Mouse (Mus musculus): ENCODE results near the gene Sarm1. TPM values are rescaled to one million over a fixed set of nuclear protein-coding genes. Genes with fewer than 3 reads are reported as not detected.

Sarm1 gene
- polyA plus RNA-seq, 1 experiment from 2014 or later: 1.8 TPM

GRCm38 (mm10) chr11:78528714-78529113 is 31.2 kb upstream of the Sarm1 start:
- Histone ChIP-seq H3K9ac (no peak overlapping the region), H3K4me2 (no peak overlapping the region), H3K27ac (peak overlapping the region; percentile 84), H3K4me1 (peaks cover 36% of the 10 kb centered on the region), H3K9me3 (replicated peaks) (no peaks in the 10 kb centered on the region), H3K4me3 (replicated peaks) (no peak overlapping the region), H3K27me3 (no peaks in the 10 kb centered on the region), H3K36me3 (peaks cover 67% of the 10 kb centered on the region)
- 38% methylated on average over 9 of the region's 9 CpGs for WGBS
- ATAC-seq (replicated peaks; ENCODE audit: low FRiP score): peak; percentile 68

DNA sequence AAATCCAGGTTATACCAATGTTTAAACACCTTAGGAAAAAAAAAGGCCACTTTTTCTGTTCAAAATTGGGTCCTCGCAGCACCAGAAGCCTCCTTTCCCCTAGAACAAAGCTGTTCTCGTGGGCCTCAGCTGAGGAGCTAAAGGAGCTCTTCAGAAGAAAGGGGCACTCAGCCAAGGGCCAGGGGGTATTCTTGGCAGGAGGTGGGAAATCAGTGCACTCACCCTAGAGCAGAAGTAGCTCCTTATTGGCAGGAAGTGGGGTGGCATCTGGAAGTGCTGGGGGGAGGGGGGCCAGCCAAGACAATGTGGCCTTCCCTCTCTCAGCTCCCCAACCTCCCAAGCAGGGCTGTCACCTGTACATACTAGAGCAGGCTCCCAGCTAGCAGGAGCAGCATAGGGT is 27.3 kb upstream of the Sarm1 start:
- no peaks in the 10 kb centered on the region for H3K27me3 ChIP-seq
- H3K4me2 ChIP-seq: no peak overlapping the region
- peaks cover 21% of the 10 kb centered on the region for H3K4me1 ChIP-seq
- H3K4me3 ChIP-seq (replicated peaks): no peak overlapping the region
- H3K36me3 ChIP-seq: peaks cover 98% of the 10 kb centered on the region
- 84% methylated on average over 2 of the region's 2 CpGs for WGBS
- H3K9me3 ChIP-seq (replicated peaks): no peaks in the 10 kb centered on the region
- no peak for ATAC-seq (replicated peaks; ENCODE audit: low FRiP score)
- no peak overlapping the region; the same call in 1 of the 2 replicates for H3K27ac ChIP-seq
- H3K9ac ChIP-seq: no peak overlapping the region

DNA sequence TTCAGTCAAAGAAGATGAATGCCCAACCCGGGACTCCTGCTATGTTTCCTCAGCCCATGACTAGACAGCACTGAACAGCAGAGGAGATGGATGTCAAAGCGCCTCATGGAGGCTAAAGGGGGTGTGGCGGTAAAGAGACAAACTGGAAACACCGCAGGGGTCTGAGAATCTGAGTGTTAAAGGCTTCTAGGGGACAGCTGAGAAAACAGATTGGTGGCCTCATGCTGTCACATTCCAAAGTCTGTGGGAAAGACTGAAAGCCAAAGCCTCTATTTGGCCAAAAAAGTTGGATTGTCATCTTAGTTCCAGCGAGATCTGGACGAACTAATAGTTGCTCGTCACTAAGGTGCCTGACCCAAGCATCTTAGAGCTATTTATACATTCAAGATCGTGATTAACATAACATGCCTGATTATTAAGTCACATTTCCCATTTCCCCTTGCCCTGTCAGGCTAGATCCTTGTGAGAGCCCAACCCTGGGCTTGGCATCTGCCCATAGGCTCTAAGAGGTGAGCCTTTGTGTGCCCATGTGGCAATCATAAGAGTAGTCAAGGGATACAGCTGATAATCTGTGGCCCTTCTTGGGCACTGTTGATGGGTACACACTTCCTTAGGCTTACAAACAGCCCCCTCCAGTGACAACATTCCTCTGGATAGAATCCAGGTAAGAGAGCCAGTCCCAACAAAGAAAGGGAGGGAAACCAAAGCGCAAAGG is 25.8 kb upstream of the Sarm1 start:
- WGBS: 85% methylated on average over 9 of the region's 9 CpGs
- H3K27me3 ChIP-seq: no peaks in the 10 kb centered on the region
- H3K4me2 ChIP-seq: no peak overlapping the region

GRCm38 (mm10) chr11:78522481-78522997 is 25.0 kb upstream of the Sarm1 start:
- WGBS: 100% methylated on average over 1 of the region's 1 CpGs
- H3K27me3 ChIP-seq: no peaks in the 10 kb centered on the region
- no peak overlapping the region for H3K4me3 ChIP-seq (replicated peaks)
- peaks cover under 1% of the 10 kb centered on the region; the same call in 1 of the 2 replicates for H3K4me1 ChIP-seq
- H3K27ac ChIP-seq: no peak overlapping the region
- H3K9ac ChIP-seq: no peak overlapping the region
- H3K4me2 ChIP-seq: no peak overlapping the region
- no peak for ATAC-seq (replicated peaks; ENCODE audit: low FRiP score)
- H3K36me3 ChIP-seq: peaks cover 100% of the 10 kb centered on the region
- no peaks in the 10 kb centered on the region for H3K9me3 ChIP-seq (replicated peaks)

More for the DNA sequence above, 25.8 kb upstream of the Sarm1 start:
- Histone ChIP-seq H3K4me3 (replicated peaks) (no peak overlapping the region), H3K27ac (no peak overlapping the region), H3K36me3 (peaks cover 100% of the 10 kb centered on the region), H3K9ac (no peak overlapping the region), H3K4me1 (peaks cover 9% of the 10 kb centered on the region), H3K9me3 (replicated peaks) (no peaks in the 10 kb centered on the region)
- no peak for ATAC-seq (replicated peaks; ENCODE audit: low FRiP score)

DNA sequence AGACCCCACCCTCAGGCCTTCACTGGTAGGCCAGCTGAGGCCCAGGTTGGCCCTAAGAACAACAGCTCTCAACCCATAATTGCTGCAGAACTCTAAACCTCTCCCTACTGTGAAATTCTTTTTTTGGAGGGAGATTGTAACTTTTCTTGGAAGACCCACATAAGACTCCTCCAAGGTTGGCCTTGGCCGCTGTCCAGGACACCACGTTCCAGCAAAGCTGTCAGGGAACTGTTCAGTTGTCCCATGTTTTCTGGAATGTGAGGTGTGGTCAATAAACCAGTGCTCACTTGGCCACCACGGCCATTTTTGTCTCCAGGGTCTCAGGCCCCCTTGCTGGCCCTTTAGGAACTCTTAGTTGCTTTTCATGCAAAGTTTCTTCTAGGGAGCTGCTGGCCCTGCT is 24.3 kb upstream of the Sarm1 start:
- Histone ChIP-seq H3K36me3 (peaks cover 97% of the 10 kb centered on the region), H3K27ac (no peak overlapping the region), H3K4me2 (no peak overlapping the region), H3K9ac (no peak overlapping the region), H3K4me1 (no peaks in the 10 kb centered on the region), H3K9me3 (replicated peaks) (no peaks in the 10 kb centered on the region), H3K4me3 (replicated peaks) (no peak overlapping the region), H3K27me3 (no peaks in the 10 kb centered on the region)
- WGBS: 89% methylated on average over 3 of the region's 3 CpGs
- ATAC-seq (replicated peaks; ENCODE audit: low FRiP score): no peak

GRCm38 (mm10) chr11:78518931-78519330 is 21.4 kb upstream of the Sarm1 start:
- Histone ChIP-seq H3K9ac (no peak overlapping the region), H3K27ac (no peak overlapping the region), H3K36me3 (peaks cover 97% of the 10 kb centered on the region), H3K4me1 (no peaks in the 10 kb centered on the region), H3K4me3 (replicated peaks) (no peak overlapping the region), H3K4me2 (no peak overlapping the region), H3K9me3 (replicated peaks) (no peaks in the 10 kb centered on the region), H3K27me3 (no peaks in the 10 kb centered on the region)
- WGBS: 91% methylated on average over 10 of the region's 10 CpGs
- ATAC-seq (replicated peaks; ENCODE audit: low FRiP score): no peak

DNA sequence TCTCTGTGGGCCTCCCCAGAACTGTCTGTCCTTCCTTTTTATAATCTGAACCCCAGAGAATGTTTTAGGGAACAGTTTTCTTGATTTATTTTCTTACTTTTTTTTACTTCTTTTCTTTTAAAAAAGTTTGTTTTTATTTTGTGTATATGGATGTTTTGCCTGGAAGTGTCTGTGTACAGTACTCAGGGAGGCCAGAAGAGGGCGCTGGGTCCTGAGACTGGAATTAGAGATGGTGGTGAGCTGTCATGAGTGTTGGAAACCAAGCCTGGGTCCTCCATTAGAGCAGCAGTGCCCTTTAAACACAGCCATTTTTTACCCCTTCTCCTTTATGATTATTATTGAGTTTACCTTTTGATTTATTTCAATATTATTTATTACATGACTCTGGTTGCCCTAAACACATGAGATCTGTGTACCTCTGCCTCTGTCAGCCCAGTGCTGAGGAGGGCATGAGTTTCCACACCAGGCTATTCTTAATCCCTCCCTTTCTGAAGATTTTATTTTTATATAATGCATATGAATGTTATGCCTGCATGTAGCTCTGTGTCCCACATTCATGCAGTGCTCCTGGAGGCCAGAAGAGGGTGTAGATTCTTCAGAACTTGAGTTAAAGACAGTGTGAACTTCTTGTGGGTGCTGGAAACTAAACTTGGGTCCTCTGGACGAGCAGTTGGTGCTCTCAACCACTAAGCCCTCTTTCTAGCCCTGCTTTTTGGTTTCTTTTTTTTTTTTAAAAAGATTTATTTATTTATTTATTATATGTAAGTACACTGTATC is 18.2 kb upstream of the Sarm1 start:
- Histone ChIP-seq H3K4me1 (peaks cover 19% of the 10 kb centered on the region), H3K27ac (no peak overlapping the region), H3K4me2 (no peak overlapping the region), H3K4me3 (replicated peaks) (no peak overlapping the region), H3K9ac (no peak overlapping the region), H3K27me3 (no peaks in the 10 kb centered on the region), H3K9me3 (replicated peaks) (no peaks in the 10 kb centered on the region), H3K36me3 (peaks cover 67% of the 10 kb centered on the region)
- ATAC-seq (replicated peaks; ENCODE audit: low FRiP score): no peak
- WGBS: 84% methylated on average over 2 of the region's 2 CpGs

GRCm38 (mm10) chr11:78513106-78513790 is 15.7 kb upstream of the Sarm1 start:
- peak overlapping the region; percentile 87 for H3K4me2 ChIP-seq
- no peak overlapping the region for H3K27ac ChIP-seq
- no peaks in the 10 kb centered on the region for H3K27me3 ChIP-seq
- peak overlapping the region; percentile 82 for H3K4me3 ChIP-seq (replicated peaks)
- no peak for ATAC-seq (replicated peaks; ENCODE audit: low FRiP score)
- 77% methylated on average over 3 of the region's 3 CpGs for WGBS
- H3K9ac ChIP-seq: peak overlapping the region; percentile 93
- H3K9me3 ChIP-seq (replicated peaks): no peaks in the 10 kb centered on the region
- peaks cover 62% of the 10 kb centered on the region for H3K36me3 ChIP-seq
- H3K4me1 ChIP-seq: peaks cover 19% of the 10 kb centered on the region

DNA sequence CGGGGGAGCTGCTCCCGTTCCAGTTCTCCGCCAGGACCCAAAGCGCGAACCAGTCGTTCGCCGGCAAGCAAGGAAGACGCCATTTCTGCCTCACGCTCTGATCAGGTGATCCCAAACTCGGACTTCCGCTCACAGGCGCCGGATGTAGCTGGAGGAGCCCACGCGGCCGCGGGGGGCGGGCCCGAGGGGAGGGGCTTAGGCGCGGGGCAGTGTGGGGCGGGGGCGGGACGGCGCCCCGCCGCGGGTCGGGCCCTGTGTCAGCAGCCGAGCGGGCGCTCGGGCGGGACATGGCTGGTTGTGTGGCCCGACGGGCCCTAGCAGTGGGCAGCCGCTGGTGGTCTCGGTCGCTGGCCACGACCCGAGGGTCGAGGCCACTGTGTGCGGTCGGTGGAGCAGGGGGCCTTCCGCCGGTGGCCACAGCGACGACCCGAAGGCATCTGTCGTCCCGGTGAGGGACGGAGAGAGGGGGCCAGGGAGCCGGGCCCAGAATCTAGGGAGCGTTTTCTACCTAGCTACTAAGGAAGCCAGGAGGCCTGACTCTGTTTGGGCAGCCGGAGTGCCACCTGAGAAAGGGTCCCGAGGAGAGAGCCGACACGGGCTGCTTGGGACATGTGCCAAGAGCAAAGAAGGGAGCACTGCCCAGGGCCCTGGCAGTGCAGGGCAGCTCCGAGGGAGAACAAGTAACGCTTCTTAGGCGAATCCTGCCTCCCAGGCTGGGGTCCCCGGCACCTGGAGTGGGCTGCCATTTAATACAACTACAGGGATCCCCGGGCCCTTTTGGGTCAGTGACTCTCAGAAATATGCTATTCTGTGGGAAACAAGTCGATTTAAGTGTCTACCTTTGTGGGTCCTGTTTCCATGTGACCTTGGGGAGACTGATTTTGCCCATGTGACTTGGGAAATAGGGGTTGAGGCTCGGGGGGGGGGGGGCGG is 14.7 kb upstream of the Sarm1 start, which contains the start of the genes Tmem199 and Poldip2:
Gene Tmem199, minus strand, starts transcription at position 148 of the 933 bp plus-strand sequence.
Gene Poldip2, plus strand, starts transcription at position 169 of the 933 bp plus-strand sequence.
- Histone ChIP-seq H3K9me3 (replicated peaks) (no peaks in the 10 kb centered on the region), H3K4me1 (peaks cover 19% of the 10 kb centered on the region), H3K27ac (peak within 1 kb of the TSS; percentile 86), H3K9ac (peak within 1 kb of the TSS; percentile 93), H3K4me2 (peak within 1 kb of the TSS; percentile 87), H3K4me3 (replicated peaks) (peak within 1 kb of the TSS; percentile 82), H3K27me3 (no peaks in the 10 kb centered on the region), H3K36me3 (peaks cover 63% of the 10 kb centered on the region)
- peak; percentile 95 for ATAC-seq (replicated peaks; ENCODE audit: low FRiP score)
- WGBS: under 1% methylated on average over 50 of the region's 67 CpGs

DNA sequence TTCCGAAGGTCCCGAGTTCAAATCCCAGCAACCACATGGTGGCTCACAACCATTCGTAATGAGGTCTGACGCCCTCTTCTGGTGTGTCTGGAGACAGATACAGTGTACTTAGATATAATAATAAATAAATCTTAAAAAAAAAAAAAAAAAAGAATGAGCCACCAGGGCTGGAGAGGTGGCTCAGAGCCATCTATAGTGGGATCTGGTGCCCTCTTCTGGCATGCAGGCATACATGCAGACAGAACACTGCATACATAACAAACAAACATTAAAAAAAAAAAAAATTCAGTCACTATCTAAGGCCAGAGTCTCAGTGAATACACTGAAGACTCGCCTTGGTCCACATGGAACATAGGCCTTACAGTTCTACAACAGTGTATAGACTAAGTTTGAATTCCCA is 11.6 kb upstream of the Sarm1 start:
- no peak overlapping the region for H3K4me2 ChIP-seq
- WGBS: 81% methylated on average over 5 of the region's 5 CpGs
- H3K9ac ChIP-seq: no peak overlapping the region
- no peaks in the 10 kb centered on the region for H3K9me3 ChIP-seq (replicated peaks)
- peaks cover 51% of the 10 kb centered on the region for H3K36me3 ChIP-seq
- no peak overlapping the region for H3K4me3 ChIP-seq (replicated peaks)
- H3K27ac ChIP-seq: no peak overlapping the region
- no peak for ATAC-seq (replicated peaks; ENCODE audit: low FRiP score)
- no peaks in the 10 kb centered on the region for H3K27me3 ChIP-seq
- peaks cover 19% of the 10 kb centered on the region for H3K4me1 ChIP-seq

- peaks cover 11% of the 10 kb centered on the region for H3K27me3 ChIP-seq
- no peak overlapping the region for H3K27ac ChIP-seq
- peaks cover 47% of the 10 kb centered on the region for H3K36me3 ChIP-seq
- whole genome bisulfite sequencing: 85% methylated on average over 3 of the region's 3 CpGs
- no peaks in the 10 kb centered on the region for H3K9me3 ChIP-seq (replicated peaks)
- no peak overlapping the region for H3K9ac ChIP-seq
- H3K4me2 ChIP-seq: no peak overlapping the region
- no peaks in the 10 kb centered on the region for H3K4me1 ChIP-seq
- ATAC-seq (replicated peaks; ENCODE audit: low FRiP score): no peak
- no peak overlapping the region for H3K4me3 ChIP-seq (replicated peaks)
Measured at GRCm38 (mm10) chr11:78505430-78505829, 7.9 kb upstream of the Sarm1 start.

Measured in kidney, embryonic 15.5 days (tissue).